In the genomic region with DNA sequence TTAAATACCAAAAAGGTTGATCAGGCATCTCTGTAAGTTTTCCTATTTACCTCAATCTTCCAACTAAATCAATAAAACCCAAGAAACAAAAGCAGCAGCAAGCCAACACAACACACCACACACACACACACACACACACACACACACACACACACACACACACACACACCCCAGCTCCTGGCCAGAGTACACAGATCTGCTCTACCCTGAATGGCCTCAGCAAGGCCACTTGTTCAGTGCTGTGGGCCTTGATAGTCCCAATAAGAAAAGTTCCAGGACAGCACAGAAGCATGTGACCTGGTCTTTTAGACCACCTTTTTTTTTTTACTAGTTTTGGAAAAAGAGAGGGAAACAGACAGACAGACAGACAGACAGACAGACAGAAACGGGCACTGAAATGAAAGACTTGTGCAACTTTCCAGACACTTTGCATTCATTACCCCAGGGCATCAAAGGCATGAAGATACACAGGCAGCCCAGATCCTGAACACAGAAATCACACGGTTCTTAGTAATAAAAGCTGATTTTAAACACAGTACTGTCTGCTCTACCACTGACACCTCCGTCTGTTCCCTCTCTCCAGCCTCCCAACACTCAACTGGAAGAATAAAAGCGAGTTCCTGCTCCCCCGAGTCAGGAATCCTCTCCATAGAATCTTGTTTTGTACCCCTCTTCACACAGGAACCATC, we compare ENCODE assay signal across 9 mouse cellular contexts. TPM values are rescaled to one million over a fixed set of nuclear protein-coding genes. Genes with fewer than 3 reads are reported as not detected.
DNase-seq lines count a peak whose midpoint lies in the region; ATAC-seq and TF ChIP-seq lines count a peak whose summit lies in the region.
"Had no signal": no experiment of that assay in that cellular context is flagged by ENCODE, and none has a peak within 500 bp of the region (broad histone marks: within the 10 kb centered on the region; RNA-seq: fewer than 3 reads in every experiment).

No protein-coding gene starts in this region.

- H3K36me3 ChIP-seq in hindbrain, embryonic 14.5 days (replicated peaks; ENCODE audit: control insufficient read depth, insufficient read depth): no peaks in the 10 kb centered on the region
- no peaks in the 10 kb centered on the region; the same call in 1 of the 2 replicates for H3K36me3 ChIP-seq in midbrain, postnatal 0 days (ENCODE audit: insufficient read depth, low read length)

- DNase-seq in adrenal gland, adult (ENCODE audit: inconsistent age in 2 of 2, low spot score in 1 of 2): peak; percentile 49 to 81
- no peak for DNase-seq in adrenal gland, adult 8-10 months
- no peak for DNase-seq in left cerebral cortex, adult 2 months (ENCODE audit: extremely low spot score in 1 of 2, low spot score in 2 of 2)
- DNase-seq in left cerebral cortex, postnatal 36 days (ENCODE audit: low spot score in 2 of 2): no peak
- DNase-seq in hindbrain, embryonic 14.5 days (ENCODE audit: low spot score): no peak
- no peak for DNase-seq in midbrain, postnatal 0 days (ENCODE audit: low spot score)
- no peak for DNase-seq in left cerebral cortex, postnatal 14 days (ENCODE audit: low spot score in 2 of 2)
- no peak for DNase-seq in thymus, postnatal 10 days (ENCODE audit: low spot score in 2 of 2)
- DNase-seq: cerebellum, adult 2 months had no signal

- peak overlapping the region; percentile 67 for H3K4me2 ChIP-seq in hindbrain, embryonic 14.5 days (replicated peaks)
- peak overlapping the region; percentile 69 for H3K4me2 ChIP-seq in midbrain, postnatal 0 days (ENCODE audit: low read depth, low read length, poor library complexity, severe bottlenecking)

- ATAC-seq in hindbrain, embryonic 14.5 days (ENCODE audit: low FRiP score): no peak
- ATAC-seq in midbrain, postnatal 0 days (ENCODE audit: low FRiP score): no peak

- peak overlapping the region; percentile 90 for H3K4me3 ChIP-seq in left cerebral cortex, adult 2 months
- H3K4me3 ChIP-seq in hindbrain, embryonic 14.5 days (replicated peaks; ENCODE audit: low read length): peak overlapping the region; percentile 71
- peak overlapping the region; percentile 71 for H3K4me3 ChIP-seq in midbrain, postnatal 0 days (ENCODE audit: low read depth, low read length)

- H3K4me1 ChIP-seq in hindbrain, embryonic 14.5 days (replicated peaks; ENCODE audit: control insufficient read depth, insufficient read depth, low read length): peaks cover 50% of the 10 kb centered on the region
- H3K4me1 ChIP-seq in midbrain, postnatal 0 days (ENCODE audit: insufficient read depth, low read length): peaks cover 10% of the 10 kb centered on the region

- peak overlapping the region; percentile 96 for H3K27ac ChIP-seq in left cerebral cortex, adult 2 months
- H3K27ac ChIP-seq in hindbrain, embryonic 14.5 days: no peak overlapping the region
- no peak overlapping the region for H3K27ac ChIP-seq in midbrain, postnatal 0 days (ENCODE audit: low read depth, low read length)

- WGBS in hindbrain, embryonic 14.5 days: 21% methylated on average over 5 of the region's 5 CpGs
- 27% methylated on average over 5 of the region's 5 CpGs for WGBS in midbrain, postnatal 0 days

- peak overlapping the region; percentile 94 for H3K9ac ChIP-seq in hindbrain, embryonic 14.5 days
- H3K9ac ChIP-seq in midbrain, postnatal 0 days (replicated peaks; ENCODE audit: low read length, poor library complexity, severe bottlenecking): peak overlapping the region; percentile 34; the same call in 1 of the 2 replicates

- H3K27me3 ChIP-seq in hindbrain, embryonic 14.5 days (ENCODE audit: control insufficient read depth, insufficient read depth, low read length): no peaks in the 10 kb centered on the region
- no peaks in the 10 kb centered on the region for H3K27me3 ChIP-seq in midbrain, postnatal 0 days (ENCODE audit: insufficient read depth, low read length)

- H3K9me3 ChIP-seq in hindbrain, embryonic 14.5 days (ENCODE audit: control insufficient read depth, low read length): no peaks in the 10 kb centered on the region
- H3K9me3 ChIP-seq in midbrain, postnatal 0 days (ENCODE audit: low read length): no peaks in the 10 kb centered on the region

- no peak for TF ChIP-seq CTCF in left cerebral cortex, adult 2 months (IDR thresholded peaks at IDR 0.05)
- no peak for TF ChIP-seq CTCF in midbrain, postnatal 0 days (IDR thresholded peaks at IDR 0.05)

- intact Hi-C loops in left cerebral cortex, adult 2 months (cut with DNase I): loop anchor here (2.0 to 5.0 kb wide), 3 partner anchors 42 to 103 kb away; no protein-coding TSS in a partner anchor
- intact Hi-C loops in left cerebral cortex, postnatal 36 days (cut with DNase I): loop anchor here (5.0 kb wide), 1 partner anchor 43 kb away; no protein-coding TSS in a partner anchor
- intact Hi-C loops in left cerebral cortex, postnatal 14 days (cut with DNase I): loop anchor here (5.0 to 10.0 kb wide), 3 partner anchors 48 to 920 kb away; no protein-coding TSS in a partner anchor

RNA-seq across cellular contexts. Expression of a gene that starts 6.9 kb away (rescaled TPM):
- 100 to 1,000 TPM; 152 to 211 (median 192) TPM for total RNA-seq in adrenal gland, adult 8-10 months (2022)
- total RNA-seq in left cerebral cortex, adult 2 months (2021): 100 to 1,000 TPM; 140 to 143 TPM
- total RNA-seq in left cerebral cortex, postnatal 36 days (2021): 100 to 1,000 TPM; 137 to 149 TPM
- 46.3 and 48.6 TPM in 2 replicates for polyA plus RNA-seq in hindbrain, embryonic 14.5 days (2014; fragmentation: Nextera tagmentation; extraction: Ambion mirVana)
- 83.4 and 104 TPM in 2 replicates for total RNA-seq in midbrain, postnatal 0 days (2014; rRNA removed)
- polyA plus RNA-seq in midbrain, postnatal 0 days (2015; fragmentation: Nextera tagmentation; extraction: Ambion mirVana): 50.6 and 57.6 TPM in 2 replicates
- 100 to 1,000 TPM; 130 to 145 TPM for total RNA-seq in left cerebral cortex, postnatal 14 days (2021)

Comparison
In these comparisons a context has a peak if more than half of its experiments do, and no peak if none do; other contexts are left out.
1. DNase-seq: peak in adrenal gland, adult (2 of 2); none in adrenal gland, adult 8-10 months (single experiment), left cerebral cortex, adult 2 months (0 of 2), left cerebral cortex, postnatal 36 days (0 of 2), hindbrain, embryonic 14.5 days (single experiment), midbrain, postnatal 0 days (single experiment), left cerebral cortex, postnatal 14 days (0 of 2) and thymus, postnatal 10 days (0 of 2).
2. Peak in every context shown above with its lines, with median percentiles within 50 percentile points of each other: H3K4me3 ChIP-seq.